Mouse (Mus musculus) MEL (cell line): Measurements from ENCODE around the gene Dolpp1. TPM values are rescaled to one million over a fixed set of nuclear protein-coding genes. Genes with fewer than 3 reads are reported as not detected.

Source experiments
- DNase-seq: peaks from one replicate; pipeline ENCODE4 v3.0.0; 2011; ENCODE audit warnings: low read depth, low spot score
- H3K27ac ChIP-seq: 2 replicates; pipeline ENCODE4 v1.5.1; 2012; ENCODE audit warnings: low read depth, mild to moderate bottlenecking, control low read depth, low read length, moderate library complexity; ENCODE audit not compliant: control insufficient read depth
- H3K27me3 ChIP-seq, 2 experiments: fragments of 150-350 bp in 1 of 2; sonication (generic) in 1 of 2; 2 replicates each; pipeline ENCODE4 v1.6.1; 2012; ENCODE audit warnings: low read length in 2 of 2, mild to moderate bottlenecking in 2 of 2, improper control_type of control experiment in 1 of 2, moderate library complexity in 1 of 2; ENCODE audit not compliant: insufficient read depth in 2 of 2, control insufficient read depth in 1 of 2
- H3K36me3 ChIP-seq, 2 experiments: 2 replicates each; pipeline ENCODE4 v1.6.1; 2012 to 2014; ENCODE audit warnings: low read length in 2 of 2, improper control_type of control experiment in 1 of 2, inconsistent platforms in 1 of 2, mild to moderate bottlenecking in 1 of 2; ENCODE audit not compliant: insufficient read depth in 2 of 2, control insufficient read depth in 1 of 2
- H3K4me1 ChIP-seq, 2 experiments: fragments of 150-350 bp in 1 of 2; sonication (generic) in 1 of 2; 2 replicates each; pipeline ENCODE4 v1.6.1; 2012; ENCODE audit warnings: low read length in 2 of 2, improper control_type of control experiment in 1 of 2, mild to moderate bottlenecking in 1 of 2; ENCODE audit not compliant: insufficient read depth in 2 of 2, control insufficient read depth in 1 of 2
- H3K4me3 ChIP-seq, 2 experiments: fragments of 150-350 bp in 1 of 2; sonication (generic) in 1 of 2; 2 replicates each; pipeline ENCODE4 v1.5.1; 2012; ENCODE audit warnings: low read depth in 2 of 2, low read length in 2 of 2, mild to moderate bottlenecking in 2 of 2, moderate library complexity in 2 of 2, control low read depth in 1 of 2, improper control_type of control experiment in 1 of 2; ENCODE audit not compliant: control insufficient read depth in 1 of 2, insufficient read depth in 1 of 2
- H3K79me2 ChIP-seq: 2 replicates; pipeline ENCODE4 v1.6.1; 2012; ENCODE audit warnings: mild to moderate bottlenecking, low read length, moderate library complexity; ENCODE audit not compliant: control insufficient read depth, poor library complexity, insufficient read depth
- H3K9ac ChIP-seq: 2 replicates; pipeline ENCODE4 v1.6.1; 2012; ENCODE audit warnings: low read depth, mild to moderate bottlenecking, control low read depth, low read length, moderate library complexity; ENCODE audit not compliant: control insufficient read depth, poor library complexity, severe bottlenecking
- H3K9me3 ChIP-seq: fragments of 150-350 bp; sonication (generic); replicated peaks from 2 replicates; pipeline ENCODE4 v1.6.1; 2012; ENCODE audit warnings: mild to moderate bottlenecking, low read length, improper control_type of control experiment, moderate library complexity; ENCODE audit not compliant: insufficient read depth
- CHD1 ChIP-seq: IDR thresholded peaks from 2 replicates; pipeline ENCODE4 v1.6.1; 2012; ENCODE audit warnings: low read depth, mild to moderate bottlenecking, inconsistent platforms, low read length, improper control_type of control experiment
- CHD2 ChIP-seq: IDR thresholded peaks from 2 replicates; pipeline ENCODE4 v1.6.1; 2011; ENCODE audit warnings: low read length, improper control_type of control experiment
- E2F4 ChIP-seq: IDR thresholded peaks from 2 replicates; pipeline ENCODE4 v1.6.1; 2011; ENCODE audit warnings: low read depth, low read length, improper control_type of control experiment, borderline replicate concordance
- GABPA ChIP-seq: IDR thresholded peaks from 2 replicates; pipeline ENCODE4 v1.6.1; 2012; ENCODE audit warnings: low read depth, mild to moderate bottlenecking, inconsistent platforms, low read length, improper control_type of control experiment, moderate library complexity
- GATA1 ChIP-seq: IDR thresholded peaks from 2 replicates; pipeline ENCODE4 v1.6.1; 2011; ENCODE audit warnings: low read depth, low read length, improper control_type of control experiment
- KAT2A ChIP-seq: conservative IDR thresholded peaks from 2 replicates; pipeline ENCODE4 v1.6.1; 2012; ENCODE audit warnings: low read depth, low read length, improper control_type of control experiment, inconsistent platforms
- MAFK ChIP-seq: IDR thresholded peaks from 2 replicates; pipeline ENCODE4 v1.6.1; 2011; ENCODE audit warnings: low read depth, mild to moderate bottlenecking, low read length, improper control_type of control experiment, borderline replicate concordance
- MAX ChIP-seq: IDR thresholded peaks from 2 replicates; pipeline ENCODE4 v1.6.1; 2011; ENCODE audit warnings: low read length, improper control_type of control experiment
- MAZ ChIP-seq: IDR thresholded peaks from 2 replicates; pipeline ENCODE4 v1.6.1; 2012; ENCODE audit warnings: low read depth, mild to moderate bottlenecking, inconsistent platforms, low read length, improper control_type of control experiment
- NELFE ChIP-seq: IDR thresholded peaks from 2 replicates; pipeline ENCODE4 v1.6.1; 2011; ENCODE audit warnings: low read depth, low read length, improper control_type of control experiment
- POLR2A ChIP-seq, 2 experiments: IDR thresholded peaks; 2 replicates each; pipeline ENCODE4 v1.6.1; 2011 to 2012; ENCODE audit warnings: low read length in 2 of 2, mild to moderate bottlenecking in 2 of 2, control low read depth in 1 of 2, improper control_type of control experiment in 1 of 2, low read depth in 1 of 2, moderate library complexity in 1 of 2; ENCODE audit not compliant: control insufficient read depth in 1 of 2, insufficient read depth in 1 of 2, poor library complexity in 1 of 2
- RCOR1 ChIP-seq: IDR thresholded peaks from 2 replicates; pipeline ENCODE4 v1.6.1; 2012; ENCODE audit warnings: low read depth, mild to moderate bottlenecking, inconsistent platforms, low read length, improper control_type of control experiment
- SIN3A ChIP-seq: IDR thresholded peaks from 2 replicates; pipeline ENCODE4 v1.6.1; 2012; ENCODE audit warnings: low read length, improper control_type of control experiment, inconsistent platforms
- SMC3 ChIP-seq: IDR thresholded peaks from 2 replicates; pipeline ENCODE4 v1.6.1; 2011; ENCODE audit warnings: low read depth, low read length, improper control_type of control experiment
- TBP ChIP-seq: IDR thresholded peaks from 2 replicates; pipeline ENCODE4 v1.8.0; 2011; ENCODE audit warnings: low read depth, low read length, improper control_type of control experiment
- UBTF ChIP-seq: IDR thresholded peaks from 2 replicates; pipeline ENCODE4 v1.6.1; 2012; ENCODE audit warnings: low read depth, mild to moderate bottlenecking, inconsistent platforms, low read length, improper control_type of control experiment, moderate library complexity, borderline replicate concordance; ENCODE audit not compliant: insufficient read depth
- USF1 ChIP-seq: IDR thresholded peaks from 2 replicates; pipeline ENCODE4 v1.6.1; 2014; ENCODE audit warnings: low read depth, mild to moderate bottlenecking, inconsistent platforms, low read length, improper control_type of control experiment, moderate library complexity
- USF2 ChIP-seq, 2 experiments: IDR thresholded peaks; 2 replicates each; pipeline ENCODE4 v1.6.1; 2011 to 2012; ENCODE audit warnings: improper control_type of control experiment in 2 of 2, low read length in 2 of 2, borderline replicate concordance in 1 of 2, inconsistent platforms in 1 of 2, low read depth in 1 of 2, mild to moderate bottlenecking in 1 of 2; ENCODE audit not compliant: insufficient read depth in 1 of 2
- ZMIZ1 ChIP-seq: IDR thresholded peaks from 2 replicates; pipeline ENCODE4 v1.6.1; 2012; ENCODE audit warnings: low read depth, mild to moderate bottlenecking, inconsistent platforms, low read length, improper control_type of control experiment, moderate library complexity
- polyA plus RNA-seq, 2 experiments: library from polyadenylated mRNA; stranded (reverse) in 1 of 2; unstranded in 1 of 2; fragments of >175 nt in 1 of 2; fragments of >200 nt in 1 of 2; gene quantifications; 2 replicates each; pipeline versions ENCODE4 v1.2.1 to v1.2.4; 2012; ENCODE audit warnings: low replicate concordance in 2 of 2, low read depth in 1 of 2; ENCODE audit not compliant: insufficient read length in 2 of 2, insufficient read depth in 1 of 2, missing spikeins in 1 of 2
- total RNA-seq: library from RNA; depleted of rRNA; stranded (reverse); fragments of 300-350 nt; gene quantifications from 2 replicates; pipeline ENCODE4 v1.2.3, GENCODE M21; 2012

Dolpp1 gene
- total and polyA plus RNA-seq, 3 experiments: 28.0 to 37.5 TPM; not detected in 1

GRCm38 (mm10) chr2:30395757-30396156 is 3.7 kb downstream of the Dolpp1 start:
- no peak overlapping the region for H3K27ac ChIP-seq
- no peaks in the 10 kb centered on the region for H3K27me3 ChIP-seq
- H3K9me3 ChIP-seq: no peaks in the 10 kb centered on the region
- H3K4me3 ChIP-seq: no peak overlapping the region
- H3K36me3 ChIP-seq: peaks cover 0 to 3% of the 10 kb centered on the region in 2 experiments; a peak in 3 of 4 replicates
- TF ChIP-seq MAX (no peak), CHD1 (no peak), GABPA (no peak), SIN3A (no peak), KAT2A (no peak), GATA1 (no peak), MAZ (no peak), USF1 (no peak), USF2 (IDR thresholded peaks at IDR 0.05; ENCODE audit: borderline replicate concordance in 1 of 2, insufficient read depth in 1 of 2, low read depth in 1 of 2, low read length in 2 of 2) (no peak), POLR2A (IDR thresholded peaks at IDR 0.05; ENCODE audit: control insufficient read depth in 1 of 2, insufficient read depth in 1 of 2, low read depth in 1 of 2, low read length in 2 of 2, poor library complexity in 1 of 2) (no peak), ZMIZ1 (no peak), UBTF (no peak), MAFK (no peak), CHD2 (no peak), SMC3 (no peak), RCOR1 (no peak), TBP (no peak)
- TF ChIP-seq, all 39 proteins: peak for 0
- Histone ChIP-seq H3K4me1 (peaks cover 0 to 4% of the 10 kb centered on the region in 2 experiments; a peak in 2 of 4 replicates), H3K9ac (no peak overlapping the region), H3K79me2 (peaks cover 11% of the 10 kb centered on the region)
- DNase-seq: no peak

- H3K9me3 ChIP-seq: no peaks in the 10 kb centered on the region
- peaks cover 0 to 3% of the 10 kb centered on the region in 2 experiments; a peak in 1 of 4 replicates for H3K4me1 ChIP-seq
- no peaks in the 10 kb centered on the region for H3K27me3 ChIP-seq
- TF ChIP-seq RCOR1: no peak
- TF ChIP-seq GABPA: no peak
- no peak for TF ChIP-seq NELFE
- TF ChIP-seq CHD2: no peak
- TF ChIP-seq E2F4: no peak
- no peak for DNase-seq
- H3K27ac ChIP-seq: no peak overlapping the region
- H3K79me2 ChIP-seq: peaks cover 11% of the 10 kb centered on the region
- peaks cover 0 to 3% of the 10 kb centered on the region in 2 experiments; a peak in 3 of 4 replicates for H3K36me3 ChIP-seq
- no peak overlapping the region for H3K9ac ChIP-seq
- no peak overlapping the region for H3K4me3 ChIP-seq
Measured at GRCm38 (mm10) chr2:30396246-30396645, 4.2 kb downstream of the Dolpp1 start.
